Mouse (Mus musculus) spleen, adult 12 weeks (tissue): ENCODE results near the gene Lhx2.

ENCODE experiments used
- DNase-seq: peaks from one replicate; pipeline ENCODE4 v3.0.0; 2022; ENCODE audit warnings: low spot score

Gene Lhx2

DNA sequence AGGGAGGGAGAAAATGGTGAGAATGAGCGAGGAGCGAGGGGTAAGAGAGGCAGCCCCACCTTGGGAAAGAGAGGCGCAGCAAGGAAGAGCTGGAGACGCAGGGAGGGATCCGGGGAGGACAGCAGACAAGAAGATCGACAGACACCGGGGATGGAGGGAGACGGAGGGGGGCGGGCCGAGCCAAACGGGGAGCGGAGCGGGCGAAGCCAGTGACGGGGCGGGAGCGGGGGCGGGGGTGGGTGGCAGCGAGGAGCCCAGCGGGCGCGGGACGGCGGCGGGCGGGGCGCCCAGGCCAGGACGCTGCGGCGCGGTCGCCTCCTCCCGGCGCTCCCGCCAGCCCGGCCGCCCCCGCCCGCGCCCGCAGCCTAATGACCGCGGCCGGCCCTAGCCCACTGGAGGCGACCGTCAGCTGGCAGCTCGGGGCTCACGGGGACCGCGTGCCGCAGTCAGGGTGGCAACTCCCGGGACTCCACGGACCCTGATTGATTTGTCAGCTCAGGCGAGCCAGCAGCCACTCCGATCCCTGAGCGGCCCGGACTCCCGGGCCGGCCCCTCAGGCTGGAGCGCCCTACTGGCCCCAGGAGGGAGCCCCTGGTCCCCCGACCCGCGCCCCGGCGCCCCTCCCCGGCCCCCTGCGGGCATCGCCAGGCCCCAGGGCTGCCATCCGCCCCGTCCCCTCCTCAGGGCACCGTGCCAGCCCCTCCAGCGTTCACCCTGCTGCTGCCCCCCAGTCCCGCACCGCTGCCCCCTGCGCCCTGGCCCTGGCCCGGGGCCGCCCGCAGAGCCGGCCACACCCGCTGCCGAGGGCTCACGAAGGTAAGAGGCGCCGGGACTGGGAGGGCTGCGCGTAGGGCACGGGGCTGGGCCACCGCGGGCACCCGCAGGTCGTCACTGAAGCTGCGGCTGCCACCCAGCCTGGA lies at the start of gene Lhx2:
Gene Lhx2 (plus strand): TSS at position 292 of the 920 bp plus-strand sequence.
- DNase-seq, result no peak

DNA sequence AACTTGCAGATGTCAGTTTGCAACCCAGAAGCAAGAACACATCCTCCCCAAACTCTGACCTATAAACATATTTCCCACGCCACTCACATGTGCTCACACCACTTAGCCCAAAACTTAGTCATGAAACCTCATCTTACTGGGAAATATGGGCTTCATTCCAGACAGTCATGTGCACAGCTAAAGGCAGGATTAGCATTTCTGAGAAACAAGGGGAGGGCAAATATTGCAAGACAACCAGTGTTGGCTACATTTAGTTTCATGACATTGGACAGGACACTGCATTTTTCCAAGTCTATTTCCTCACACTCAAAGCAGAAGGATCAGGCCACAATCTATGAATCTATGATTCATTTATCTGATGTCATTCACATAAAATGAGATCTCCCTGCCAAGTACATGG lies 47.6 kb upstream of the Lhx2 start:
- no peak for DNase-seq

DNA sequence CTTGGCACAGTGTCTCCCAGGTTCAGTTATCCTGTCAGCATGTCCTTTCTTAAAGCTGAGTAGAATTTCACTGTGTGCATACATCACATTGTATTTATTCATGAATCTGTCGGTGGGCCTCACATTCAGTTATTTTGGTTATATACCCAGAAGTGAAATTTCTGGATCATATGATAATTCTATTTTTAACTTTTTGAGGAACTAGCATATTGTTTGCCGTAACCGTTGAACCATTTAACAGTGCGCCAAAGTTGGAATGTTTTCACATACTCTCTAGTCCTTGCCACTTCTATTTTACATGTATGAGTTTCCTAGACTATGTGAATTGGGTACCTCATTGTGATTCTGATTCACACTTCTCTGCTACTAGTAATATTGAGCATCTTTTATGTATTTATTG lies 43.1 kb upstream of the Lhx2 start:
- no peak for DNase-seq

DNA sequence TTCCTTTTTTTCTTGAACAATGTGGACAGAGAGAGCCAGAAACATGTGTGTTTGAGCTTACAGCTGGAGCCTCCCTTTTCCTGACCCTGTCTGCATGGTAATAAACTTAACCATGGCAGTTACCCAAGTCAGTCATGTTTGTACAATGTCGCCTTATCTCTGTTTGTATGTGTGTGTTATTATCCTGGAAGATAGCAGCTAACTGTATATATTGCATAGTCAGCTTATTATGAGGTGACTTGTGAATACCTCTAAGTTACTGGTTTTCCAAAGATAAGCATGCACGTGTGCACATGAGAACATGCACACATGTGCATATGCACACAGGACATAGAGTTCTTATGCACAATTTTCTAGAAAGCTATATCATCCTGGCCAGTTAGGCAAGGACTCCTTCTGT lies 38.1 kb upstream of the Lhx2 start:
- DNase-seq, result no peak

DNA sequence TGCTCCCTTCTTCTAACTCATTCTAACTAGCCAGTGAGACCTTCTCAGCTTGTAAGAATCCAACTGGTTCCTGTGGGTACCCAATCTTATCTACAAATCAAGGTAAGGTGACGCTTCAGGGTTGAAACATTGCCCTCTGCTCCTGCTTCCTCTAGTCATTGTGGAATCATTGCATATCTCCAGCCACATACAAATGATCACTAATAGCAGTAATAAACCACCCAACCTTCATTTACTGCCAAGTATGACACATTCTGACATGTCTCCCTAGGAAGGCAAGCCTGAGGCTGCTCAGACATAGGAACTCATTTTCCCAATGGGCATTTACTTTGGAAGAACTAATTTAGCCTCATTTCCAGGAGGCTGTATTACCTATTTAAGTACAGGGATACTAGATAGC lies 33.9 kb upstream of the Lhx2 start:
- no peak for DNase-seq

DNA sequence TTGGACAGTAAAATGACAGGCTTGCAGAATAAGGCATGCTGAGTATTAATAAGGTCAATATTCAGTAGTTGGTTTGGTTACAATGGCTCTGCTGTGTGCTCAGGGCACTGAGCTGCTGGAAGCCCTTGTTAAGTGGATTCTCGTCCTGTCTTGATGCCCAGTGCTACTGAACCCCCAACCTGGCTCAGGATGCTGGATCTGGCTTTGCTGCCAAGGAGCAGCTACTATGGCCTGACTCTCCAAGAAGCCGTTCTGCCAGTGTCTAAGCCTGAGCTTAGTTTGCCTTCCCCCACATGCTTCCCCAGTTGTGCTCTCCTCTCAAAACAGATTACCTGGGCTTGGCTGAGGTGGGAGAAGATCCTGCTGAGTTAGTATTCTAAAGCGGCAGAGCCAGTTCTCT lies 26.2 kb upstream of the Lhx2 start:
- no peak for DNase-seq

DNA sequence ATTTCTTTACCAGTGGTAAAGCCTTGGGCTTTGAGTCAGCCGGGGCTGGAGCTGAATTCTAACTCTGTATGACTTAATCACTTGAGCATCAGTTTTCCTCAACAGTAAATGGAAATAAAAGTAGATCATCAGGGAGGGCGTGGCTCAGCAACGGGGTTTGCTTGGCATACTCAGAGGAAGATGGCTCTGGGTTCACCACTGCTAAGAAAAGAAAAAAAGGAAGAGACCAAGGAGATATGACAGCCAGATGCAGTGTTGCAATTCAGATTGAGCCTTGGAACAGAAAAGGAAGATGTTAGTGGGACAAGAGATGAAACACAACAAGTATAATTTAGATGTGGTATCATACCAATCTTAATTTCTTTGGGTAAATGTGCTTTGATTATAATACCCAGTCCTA lies 25.7 kb upstream of the Lhx2 start:
- no peak for DNase-seq

DNA sequence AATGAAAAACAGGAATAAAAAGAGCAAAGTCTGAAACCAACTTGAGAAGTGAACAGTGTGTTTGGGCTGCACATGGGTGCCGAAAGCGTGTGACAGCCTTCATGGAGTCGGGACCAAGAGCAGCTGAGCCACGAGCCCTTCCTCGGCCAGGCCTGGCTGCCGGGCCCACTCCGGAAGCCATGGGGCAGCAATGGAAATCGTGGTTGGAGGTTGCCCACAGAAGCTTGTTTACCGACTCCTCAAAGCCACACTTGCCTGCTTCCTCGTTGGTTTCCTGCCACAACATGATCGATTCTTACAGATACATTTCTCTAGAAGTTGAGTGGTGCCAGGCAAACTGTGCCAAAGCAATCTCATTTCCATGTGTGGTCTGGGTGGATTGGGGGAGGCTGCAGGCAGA lies 20.0 kb upstream of the Lhx2 start:
- DNase-seq, result no peak

DNA sequence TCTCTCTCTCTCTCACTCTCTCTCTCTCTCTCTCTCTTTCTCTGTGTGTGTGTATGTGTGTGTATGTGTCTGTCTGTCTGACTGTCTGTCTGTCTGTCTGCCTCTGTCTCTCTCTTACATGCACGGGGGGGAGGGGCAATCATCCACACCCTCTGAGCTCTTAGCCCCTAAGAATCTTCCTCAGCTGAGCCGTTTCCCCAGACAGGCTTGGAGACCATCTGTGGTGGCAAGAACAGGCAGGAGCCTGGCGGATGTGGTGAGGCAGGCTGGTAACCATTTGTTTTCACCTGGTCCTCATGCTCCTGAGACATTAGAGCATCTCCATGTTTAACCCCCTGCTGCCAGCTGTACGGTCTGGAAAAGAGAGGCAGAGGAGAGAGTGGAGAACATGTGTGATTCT lies 18.2 kb upstream of the Lhx2 start:
- DNase-seq, result no peak

DNA sequence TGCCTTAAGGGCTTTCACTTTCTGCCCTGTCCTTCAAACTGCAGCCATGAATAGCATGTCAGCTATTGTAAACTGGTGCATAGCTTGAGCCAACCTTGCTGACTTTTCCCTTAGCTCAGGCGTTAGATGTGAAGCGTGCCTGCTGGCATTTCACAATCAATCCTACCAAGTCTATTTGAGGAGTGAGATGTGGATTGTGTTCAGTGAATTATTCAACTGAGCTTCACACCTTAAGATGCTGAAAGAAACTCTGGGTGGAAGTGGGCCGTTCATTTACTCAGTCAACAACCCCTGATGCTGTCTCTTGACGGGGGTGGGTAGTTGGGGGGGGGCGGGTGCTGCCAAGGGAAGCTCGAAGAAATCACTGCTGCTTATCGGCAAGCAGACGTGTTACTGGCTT lies 15.7 kb upstream of the Lhx2 start:
- no peak for DNase-seq

DNA sequence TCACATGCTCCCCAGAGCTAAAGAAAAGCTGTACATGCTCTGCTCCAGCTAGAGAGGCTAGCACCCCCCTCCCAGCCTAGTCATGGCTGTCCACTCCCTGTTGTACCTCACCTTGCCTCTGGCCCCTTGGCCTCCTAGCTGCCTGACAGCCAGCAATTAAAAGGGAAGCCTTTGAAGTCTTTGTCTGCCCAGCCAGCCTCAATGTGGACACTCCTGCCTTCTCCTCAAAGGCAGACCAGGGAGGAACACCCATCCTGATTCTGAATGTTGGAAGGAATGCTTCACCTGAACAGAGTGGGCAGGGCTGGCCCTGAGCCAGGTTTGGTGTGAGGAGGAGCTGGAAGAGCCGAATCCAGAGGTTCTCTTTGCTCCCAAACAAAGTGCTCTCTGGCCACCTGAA lies 12.4 kb upstream of the Lhx2 start:
- DNase-seq, result no peak

DNA sequence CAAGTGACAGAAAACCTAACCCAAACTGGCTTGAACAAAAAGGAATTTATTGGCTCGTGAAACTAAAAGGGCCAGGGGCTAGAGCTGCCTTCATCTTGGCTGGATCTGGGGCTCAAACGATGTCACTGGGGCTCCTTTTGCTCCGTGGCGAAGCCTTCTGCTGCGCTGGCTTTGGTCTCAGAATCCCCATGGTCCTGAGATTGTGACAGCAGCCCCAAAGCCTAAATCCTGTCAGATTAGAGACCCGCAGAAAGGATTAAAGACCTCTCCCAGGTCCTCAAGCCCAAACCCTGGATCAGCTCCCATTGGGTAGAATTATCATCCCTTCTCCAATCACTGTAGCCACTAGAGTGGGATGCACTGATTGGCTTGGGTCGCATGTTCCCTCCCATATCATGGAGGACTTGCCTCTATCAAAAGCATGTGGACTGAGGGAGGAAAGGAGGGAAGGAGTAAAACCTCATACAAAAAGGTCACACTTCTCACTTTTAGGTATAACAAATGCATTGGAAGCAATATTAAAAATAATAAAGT lies 5.4 kb upstream of the Lhx2 start:
- no peak for DNase-seq

DNA sequence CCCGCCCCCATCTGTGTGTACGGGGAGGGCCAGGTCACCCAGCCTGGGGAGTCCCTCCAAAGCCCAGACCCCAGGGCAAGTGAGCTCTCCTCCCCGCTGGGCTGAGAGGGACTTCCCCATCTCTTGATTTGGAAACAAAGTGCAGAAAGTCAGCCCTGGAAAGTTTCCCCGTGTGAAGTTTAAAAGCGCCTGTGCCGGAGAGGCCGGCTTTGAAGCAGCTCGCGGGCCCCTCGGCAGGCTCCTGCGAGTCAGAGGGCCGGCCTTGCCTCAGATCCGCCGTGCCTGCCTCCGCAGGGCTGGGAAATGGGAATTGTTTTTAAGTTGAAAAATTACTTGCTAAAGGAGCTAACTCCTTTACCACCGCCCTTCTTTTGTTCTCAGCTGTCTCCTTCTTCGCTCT lies 2.5 kb upstream of the Lhx2 start:
- DNase-seq, result no peak

DNA sequence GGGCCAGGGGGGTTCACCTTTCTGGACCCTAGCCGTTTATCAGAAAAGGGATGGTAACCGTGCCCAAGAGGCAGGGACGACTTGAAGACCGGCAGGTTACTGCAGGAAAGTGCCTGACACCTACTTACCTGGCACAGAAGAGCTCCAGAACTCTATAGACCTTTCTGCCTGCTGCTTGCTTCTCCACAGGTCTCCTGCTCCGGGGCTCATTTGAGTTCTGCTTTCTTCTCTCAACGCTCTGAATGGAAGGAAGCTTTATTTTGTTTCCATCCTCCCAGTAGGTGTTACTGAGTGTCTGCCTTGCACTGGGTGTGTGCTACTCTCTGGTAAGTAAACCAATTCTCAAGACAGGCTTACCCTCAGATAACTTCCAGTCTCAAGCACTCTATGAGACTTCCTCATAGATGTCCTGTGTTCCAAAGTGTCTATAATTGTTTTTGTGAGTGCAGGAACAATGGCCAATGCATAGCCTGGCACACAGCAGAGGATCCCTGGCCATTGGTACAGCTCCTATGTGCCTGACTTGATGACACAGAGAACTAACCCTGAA lies 1.9 kb upstream of the Lhx2 start:
- DNase-seq, result no peak

DNA sequence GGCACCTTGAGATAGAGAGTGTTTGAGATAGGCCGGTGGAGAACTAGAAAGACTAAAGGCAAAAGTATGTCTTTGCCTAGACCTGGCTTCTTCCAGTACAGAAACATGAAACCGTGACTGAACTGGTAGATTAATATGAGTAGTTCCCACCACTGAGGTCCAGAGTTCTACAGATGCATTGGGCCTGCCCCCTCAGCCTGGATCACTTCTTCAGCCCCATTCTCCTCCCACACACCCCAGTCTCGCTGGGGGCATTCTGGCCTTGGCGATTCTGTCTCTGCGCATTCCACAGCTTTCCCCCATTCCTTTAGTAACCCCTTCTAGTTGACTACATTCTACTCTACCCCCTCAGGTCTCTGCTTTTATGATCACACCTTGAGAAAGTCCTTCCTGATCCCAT lies 1.4 kb upstream of the Lhx2 start:
- no peak for DNase-seq

DNA sequence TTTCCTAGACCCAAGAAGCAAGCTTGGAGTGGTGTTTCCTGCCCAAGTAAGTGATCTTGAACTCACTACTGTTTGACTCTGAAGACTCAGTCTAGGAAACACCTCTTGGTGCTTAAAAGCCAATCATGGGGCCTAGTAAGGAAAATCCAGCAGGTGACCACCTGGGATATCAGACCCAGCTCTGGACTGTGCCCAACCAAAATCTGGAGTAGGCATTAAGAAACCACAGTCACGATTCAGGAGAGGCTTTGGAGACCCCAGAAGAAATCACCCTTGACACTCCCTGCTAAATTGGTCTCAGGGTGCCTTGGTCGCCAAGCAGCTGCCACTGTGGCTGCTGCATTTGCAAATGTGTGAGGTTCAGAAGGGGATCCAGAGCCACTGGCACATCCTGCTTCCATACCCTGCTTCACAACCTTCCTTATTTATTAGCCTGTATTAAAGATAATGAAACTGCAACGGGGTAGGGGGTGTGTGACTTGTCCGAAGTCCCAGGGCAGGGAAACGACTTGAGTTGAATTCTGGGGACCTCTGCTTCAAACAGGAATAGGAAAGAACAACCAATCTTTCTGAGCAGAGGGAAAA lies 641 bp upstream of the Lhx2 start:
- DNase-seq, result no peak

DNA sequence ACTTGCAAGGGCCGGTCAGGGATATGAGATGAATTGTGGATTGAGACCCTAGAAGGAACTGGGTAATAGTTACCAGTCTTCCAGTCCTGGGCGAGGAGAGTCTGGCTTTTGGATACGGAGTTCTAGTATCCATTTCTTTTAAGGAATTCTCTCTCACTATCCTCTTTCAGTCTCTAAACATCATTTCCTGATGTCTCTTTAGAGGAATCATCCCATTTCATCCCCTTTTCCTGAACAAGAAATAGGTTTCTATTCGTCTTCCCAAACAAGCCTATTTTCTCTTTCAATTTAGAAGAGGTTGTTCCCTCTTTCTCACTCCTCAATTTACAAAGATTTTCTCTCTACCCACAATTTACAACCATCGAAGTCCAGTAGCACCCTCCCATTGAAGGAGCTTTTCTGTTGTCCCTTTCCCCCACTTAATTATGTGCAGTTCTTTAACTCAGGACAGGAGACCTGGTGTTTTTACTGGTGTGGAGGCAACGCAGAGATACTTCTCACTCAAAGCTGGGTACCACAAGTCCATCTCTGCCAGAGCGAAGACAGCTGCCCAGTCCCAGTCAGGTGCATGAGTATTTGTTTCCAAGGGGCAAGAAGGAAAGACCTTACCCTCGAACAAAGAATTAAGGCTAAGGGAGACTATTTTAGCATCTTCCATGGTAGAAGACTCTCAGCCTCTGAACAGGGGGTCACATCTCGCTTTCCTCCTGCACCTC lies 987 bp downstream of the Lhx2 start:
- DNase-seq, result no peak

DNA sequence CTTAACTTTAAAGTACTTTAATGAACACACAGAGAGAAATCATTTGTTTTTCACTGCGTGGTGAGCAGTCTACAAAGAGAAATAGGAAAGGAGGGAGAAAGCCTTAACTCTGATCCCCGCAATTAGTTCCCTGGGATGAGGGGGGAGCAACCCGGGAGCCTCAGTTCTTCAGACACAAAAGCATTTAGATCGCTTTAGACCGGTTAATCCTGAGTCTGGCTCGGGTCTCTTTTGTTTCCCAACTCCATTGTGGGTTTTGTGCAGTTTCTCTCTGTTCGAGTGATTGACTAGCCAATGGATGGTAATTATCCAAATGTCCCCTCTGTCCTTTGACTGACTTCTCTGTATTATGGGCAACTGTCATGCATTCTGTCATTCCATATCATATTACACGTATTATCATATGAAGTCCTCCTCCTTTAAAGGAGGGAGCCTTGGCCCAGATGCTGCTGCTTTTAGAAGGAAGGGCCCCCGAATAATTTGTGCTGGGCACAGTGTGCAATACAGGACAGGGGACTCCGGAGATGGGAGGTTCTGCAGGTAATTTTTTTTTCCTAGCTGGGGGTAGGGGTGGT lies 1.6 kb downstream of the Lhx2 start:
- DNase-seq, result no peak

DNA sequence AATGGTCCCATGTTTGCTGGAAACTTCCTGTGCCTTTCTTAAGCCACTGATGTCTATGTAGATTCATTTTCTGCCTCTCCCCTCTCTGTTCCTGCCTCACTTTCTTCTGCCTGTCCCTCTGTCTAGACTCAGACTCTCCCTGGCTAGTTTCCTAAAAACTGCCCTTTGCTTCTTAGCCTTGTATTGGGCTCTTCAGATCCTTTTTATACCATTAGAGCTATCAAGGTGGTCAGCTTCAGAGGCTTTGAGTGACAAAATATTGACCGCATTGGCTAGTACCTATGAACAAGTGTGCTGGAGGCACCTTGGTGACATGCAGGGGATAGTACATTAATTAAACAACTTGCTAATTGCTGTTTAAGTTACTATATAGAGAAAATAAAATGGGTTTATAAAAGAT lies 4.5 kb downstream of the Lhx2 start:
- DNase-seq, result no peak

DNA sequence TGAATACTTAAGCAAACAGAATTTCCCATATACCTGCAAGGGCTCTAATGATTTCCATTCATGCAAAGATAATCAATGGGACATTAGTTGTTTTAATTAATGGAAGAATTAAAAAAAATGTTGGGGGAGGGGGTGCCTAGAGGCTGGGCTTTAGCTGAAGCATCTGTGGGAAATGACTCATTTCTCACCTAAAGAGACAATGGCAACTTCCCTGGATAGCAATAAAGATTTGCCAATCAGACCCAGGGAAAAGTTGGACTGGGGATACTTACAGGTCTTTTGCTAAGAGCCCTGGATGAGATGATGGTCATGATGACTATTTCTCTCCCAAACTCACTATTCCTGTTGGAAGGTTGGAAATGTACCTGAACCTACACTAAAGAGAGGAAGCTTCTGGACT lies 5.6 kb downstream of the Lhx2 start:
- no peak for DNase-seq

DNA sequence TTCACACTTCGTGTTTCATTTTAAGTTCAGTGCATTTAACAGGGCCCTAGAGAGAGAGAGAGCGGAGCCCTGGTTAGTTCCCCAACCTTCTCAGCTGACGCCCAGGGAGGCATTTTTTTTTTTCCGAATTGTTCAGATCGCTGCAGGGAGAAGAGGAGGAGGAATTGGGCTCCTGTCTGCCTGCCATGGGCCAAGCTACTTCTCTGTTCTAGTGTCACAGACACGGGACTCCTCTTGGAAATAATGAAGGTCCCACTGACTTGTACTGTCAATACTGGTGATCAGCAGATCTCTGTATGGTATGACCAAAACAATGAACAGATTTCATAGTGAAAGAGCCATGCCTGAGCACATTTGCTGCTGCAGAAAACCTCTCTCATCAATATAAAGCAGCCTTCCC lies 7.3 kb downstream of the Lhx2 start:
- DNase-seq, result no peak
